ENCODE assay signal across 1 mouse cellular context in the genomic region with DNA sequence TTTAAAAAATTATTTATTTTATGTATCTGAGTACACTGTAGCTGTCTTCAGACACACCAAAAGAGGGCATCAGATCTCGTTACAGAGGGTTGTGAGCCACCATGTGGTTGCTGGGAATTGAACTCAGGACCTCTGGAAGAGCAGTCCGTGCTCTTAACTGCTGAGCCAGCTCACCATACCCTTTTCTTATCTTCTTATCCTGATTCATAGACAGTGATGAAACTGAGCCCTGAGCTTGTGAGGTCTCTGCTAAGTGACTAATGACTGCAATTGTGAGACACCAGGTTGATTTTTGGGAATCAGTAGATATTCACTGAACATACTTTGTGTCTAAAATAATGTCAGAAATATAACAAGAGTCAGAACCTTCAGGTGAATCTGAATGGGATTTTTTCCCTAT. TPM values are rescaled to one million over a fixed set of nuclear protein-coding genes. Genes with fewer than 3 reads are reported as not detected.
"Had no signal": no experiment of that assay in that cellular context is flagged by ENCODE, and none has a peak within 500 bp of the region (broad histone marks: within the 10 kb centered on the region; RNA-seq: fewer than 3 reads in every experiment).

No protein-coding gene starts in this region.

RNA-seq across cellular contexts. Expression of a gene that starts 29.6 kb away (rescaled TPM):
- polyA plus RNA-seq: erythroblast, embryonic 14.5 days had no signal

RNA-seq across cellular contexts. Expression of a gene that starts 56.2 kb away (rescaled TPM):
- polyA plus RNA-seq: erythroblast, embryonic 14.5 days had no signal
